Mouse (Mus musculus): ENCODE measurements at regions not wholly inside any gene's neighbourhood (a gene's known extent, or its start where the extent isn't known, plus 50 kb on each side); places are given as distances from the start of the nearest gene placed in this dataset.

DNA sequence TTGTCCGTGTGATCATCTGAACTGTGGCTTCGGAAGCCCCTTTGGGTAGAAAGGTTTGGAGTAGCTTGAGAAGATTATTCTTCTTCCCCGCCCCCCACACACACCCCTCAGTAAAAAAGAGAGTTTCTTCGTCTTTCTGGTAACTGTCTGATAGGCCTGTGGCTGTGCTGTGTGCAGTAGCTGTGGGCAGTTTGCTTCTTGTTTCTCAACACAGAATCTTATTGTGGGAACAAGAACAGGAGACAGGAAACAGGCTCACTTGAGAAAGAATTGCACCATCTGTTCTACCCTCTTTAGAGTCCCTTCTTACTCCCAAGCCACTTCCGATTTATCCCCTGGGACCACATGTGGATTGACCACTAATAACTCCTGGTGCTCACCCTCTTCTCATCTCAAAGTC lies 140.5 kb downstream of the BC067074 start:
- intact Hi-C loops (cut with DNase I), result no loop called here
- no peak for DNase-seq (ENCODE audit: low spot score in 2 of 2)

DNA sequence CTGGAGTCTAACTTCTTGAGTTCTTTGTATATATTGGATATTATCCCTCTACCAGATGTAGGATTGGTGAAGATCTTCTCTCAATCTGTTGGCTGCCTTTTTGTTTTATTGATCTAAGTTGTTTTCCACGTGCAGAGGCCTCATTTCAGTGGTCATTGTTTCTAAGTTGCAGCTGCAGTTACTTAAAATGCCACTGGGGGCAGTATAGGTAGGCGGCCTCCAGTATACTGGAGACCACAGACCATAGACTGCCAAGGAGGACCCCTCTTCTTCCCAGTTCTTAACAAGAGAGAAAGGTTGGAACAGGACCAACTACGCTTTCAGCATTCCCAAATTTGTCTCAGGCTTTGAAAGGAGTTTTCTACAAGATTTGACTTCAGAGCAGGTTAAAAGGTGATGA lies 136.7 kb downstream of the BC067074 start:
- intact Hi-C loops (cut with DNase I), result no loop called here
- no peak for DNase-seq (ENCODE audit: low spot score in 2 of 2)

Data from left cerebral cortex, postnatal 36 days (tissue).